Mouse (Mus musculus) gastrocnemius, adult 2 months (tissue): Measurements from ENCODE around the gene Gm11639. TPM values are rescaled to one million over a fixed set of nuclear protein-coding genes. Genes with fewer than 3 reads are reported as not detected.

Experiments
- DNase-seq: peaks from one replicate; pipeline ENCODE4 v3.0.0; 2022
- H3K27ac ChIP-seq: fragments of 200-600 bp; 2 replicates; pipeline ENCODE4 v1.8.1; 2022; ENCODE audit warnings: mild to moderate bottlenecking
- H3K4me3 ChIP-seq: fragments of 200-600 bp; 2 replicates; pipeline ENCODE4 v1.8.1; 2022; ENCODE audit warnings: mild to moderate bottlenecking, moderate library complexity
- CTCF ChIP-seq: fragments of 200-600 bp; IDR thresholded peaks from 2 replicates; pipeline ENCODE4 v1.8.1; 2022; ENCODE audit warnings: antibody characterized with exemption, mild to moderate bottlenecking, moderate library complexity
- intact Hi-C: fragments of 180-260 bp; cut with DNase I; formaldehyde crosslinking; loops from one replicate; pipeline ENCODE4 v1.15.1; 2025
- total RNA-seq, 2 experiments: library from RNA; stranded (reverse); gene quantifications; 2 replicates each; pipeline ENCODE4 v1.2.3; 2021

Gene Gm11639
- total RNA-seq, 2 experiments from 2014 or later, result not detected

GRCm38 (mm10) chr11:104661531-104662205 is 23.8 kb upstream of the Gm11639 start:
- no peak overlapping the region for H3K27ac ChIP-seq
- no peak for TF ChIP-seq CTCF
- intact Hi-C loops, result loop anchor here (5.0 kb wide), 1 partner anchor 69 kb away; no protein-coding TSS in a partner anchor

GRCm38 (mm10) chr11:104662573-104662972 is 22.9 kb upstream of the Gm11639 start:
- no peak for TF ChIP-seq CTCF
- Histone ChIP-seq H3K4me3 (no peak overlapping the region), H3K27ac (no peak overlapping the region)
- intact Hi-C loops, result loop anchor here (5.0 kb wide), 1 partner anchor 70 kb away; no protein-coding TSS in a partner anchor
- DNase-seq, result no peak

More at GRCm38 (mm10) chr11:104661531-104662205, 23.8 kb upstream of the Gm11639 start:
- no peak overlapping the region for H3K4me3 ChIP-seq
- DNase-seq, result no peak

GRCm38 (mm10) chr11:104663241-104663877 is 22.1 kb upstream of the Gm11639 start:
- intact Hi-C loops, result loop anchor here (5.0 kb wide), 1 partner anchor 71 kb away; no protein-coding TSS in a partner anchor
- TF ChIP-seq CTCF, result peak; percentile 5; the same call in 1 of the 2 replicates

GRCm38 (mm10) chr11:104663878-104664261 is 21.6 kb upstream of the Gm11639 start:
- no peak for TF ChIP-seq CTCF
- Histone ChIP-seq H3K4me3 (no peak overlapping the region), H3K27ac (no peak overlapping the region)
- intact Hi-C loops, result loop anchor here (5.0 kb wide), 1 partner anchor 72 kb away; no protein-coding TSS in a partner anchor
- no peak for DNase-seq

More at GRCm38 (mm10) chr11:104663241-104663877, 22.1 kb upstream of the Gm11639 start:
- H3K27ac ChIP-seq, result no peak overlapping the region
- no peak overlapping the region for H3K4me3 ChIP-seq
- no peak for DNase-seq

- Histone ChIP-seq H3K4me3 (no peak overlapping the region), H3K27ac (no peak overlapping the region)
- DNase-seq, result no peak
- no peak for TF ChIP-seq CTCF
- intact Hi-C loops, result loop anchor here (5.0 kb wide), 1 partner anchor 72 kb away; no protein-coding TSS in a partner anchor
Measured at GRCm38 (mm10) chr11:104664441-104664840, 21.1 kb upstream of the Gm11639 start.

- Histone ChIP-seq H3K27ac (no peak overlapping the region), H3K4me3 (no peak overlapping the region)
- no peak for DNase-seq
- TF ChIP-seq CTCF, result no peak
- intact Hi-C loops, result no loop called here
Measured at GRCm38 (mm10) chr11:104667399-104667798, 18.1 kb upstream of the Gm11639 start.

- no peak for DNase-seq
- intact Hi-C loops, result no loop called here
- Histone ChIP-seq H3K27ac (no peak overlapping the region), H3K4me3 (no peak overlapping the region)
- no peak for TF ChIP-seq CTCF
Measured at GRCm38 (mm10) chr11:104673412-104673811, 12.1 kb upstream of the Gm11639 start.

- no peak for DNase-seq
- intact Hi-C loops, result no loop called here
- no peak overlapping the region for H3K27ac ChIP-seq
- H3K4me3 ChIP-seq, result no peak overlapping the region
- TF ChIP-seq CTCF, result no peak
Measured at GRCm38 (mm10) chr11:104674768-104675167, 10.7 kb upstream of the Gm11639 start.

- Histone ChIP-seq H3K27ac (no peak overlapping the region), H3K4me3 (no peak overlapping the region)
- DNase-seq, result no peak
- intact Hi-C loops, result no loop called here
- no peak for TF ChIP-seq CTCF
Measured at GRCm38 (mm10) chr11:104693235-104693634, 7.7 kb downstream of the Gm11639 start.

- no peak overlapping the region for H3K27ac ChIP-seq
- no peak for DNase-seq
- TF ChIP-seq CTCF, result no peak
- intact Hi-C loops, result no loop called here
- no peak overlapping the region for H3K4me3 ChIP-seq
Measured at GRCm38 (mm10) chr11:104704097-104704496, 18.6 kb downstream of the Gm11639 start.

GRCm38 (mm10) chr11:104707084-104707483 is 21.6 kb downstream of the Gm11639 start:
- DNase-seq, result no peak
- intact Hi-C loops, result no loop called here
- no peak overlapping the region for H3K4me3 ChIP-seq
- no peak for TF ChIP-seq CTCF
- H3K27ac ChIP-seq, result no peak overlapping the region

GRCm38 (mm10) chr11:104744995-104745568 is 59.6 kb downstream of the Gm11639 start:
- no peak overlapping the region for H3K4me3 ChIP-seq
- intact Hi-C loops, result no loop called here
- no peak overlapping the region for H3K27ac ChIP-seq
- no peak for TF ChIP-seq CTCF
- no peak for DNase-seq

GRCm38 (mm10) chr11:104765762-104766161 is 80.3 kb downstream of the Gm11639 start:
- intact Hi-C loops, result no loop called here
- DNase-seq, result no peak
- no peak for TF ChIP-seq CTCF
- H3K4me3 ChIP-seq, result no peak overlapping the region
- H3K27ac ChIP-seq, result no peak overlapping the region
